Comparison of ENCODE assay signal across 8 mouse cellular contexts in genomic region chr4:155993606-155994005, GRCm38 (mm10). TPM values are rescaled to one million over a fixed set of nuclear protein-coding genes. Genes with fewer than 3 reads are reported as not detected.
A peak's percentile ranks its signal among the peaks of the same experiment; 100 is the strongest.
DNase-seq lines count a peak whose midpoint lies in the region; ATAC-seq and TF ChIP-seq lines count a peak whose summit lies in the region.

No protein-coding gene starts in this region.

- H3K4me2 ChIP-seq in heart, embryonic 12.5 days: peak overlapping the region; percentile 75
- H3K4me2 ChIP-seq in forebrain, postnatal 0 days (ENCODE audit: low read depth): peak overlapping the region; percentile 64
- H3K4me2 ChIP-seq in liver, postnatal 0 days (ENCODE audit: low read depth, low read length): peak overlapping the region; percentile 78

- TF ChIP-seq CTCF in ES-Bruce4 (IDR thresholded peaks at IDR 0.05; ENCODE audit: low read depth, low read length): no peak
- no peak for TF ChIP-seq CTCF in forebrain, postnatal 0 days (IDR thresholded peaks at IDR 0.05; ENCODE audit: low read depth)
- TF ChIP-seq CTCF in liver, postnatal 0 days (IDR thresholded peaks at IDR 0.05; ENCODE audit: low read depth): no peak

- peak overlapping the region; percentile 82 for H3K4me3 ChIP-seq in heart, embryonic 12.5 days
- peak overlapping the region; percentile 87 for H3K4me3 ChIP-seq in ES-Bruce4 (ENCODE audit: low read depth, low read length)
- H3K4me3 ChIP-seq in forebrain, postnatal 0 days (ENCODE audit: low read depth, low read length): peak overlapping the region; percentile 85
- H3K4me3 ChIP-seq in liver, postnatal 0 days (ENCODE audit: low read depth, low read length): peak overlapping the region; percentile 99

- WGBS in heart, embryonic 12.5 days: 5% methylated on average over 15 of the region's 15 CpGs
- 5% methylated on average over 15 of the region's 15 CpGs for WGBS in forebrain, postnatal 0 days
- 5% methylated on average over 15 of the region's 15 CpGs for WGBS in liver, postnatal 0 days (ENCODE audit: insufficient replicate concordance)

- no peak for TF ChIP-seq EP300 in ES-Bruce4 (IDR thresholded peaks at IDR 0.05; ENCODE audit: insufficient read depth, low read depth, low read length)
- no peak for TF ChIP-seq EP300 in liver, postnatal 0 days (IDR thresholded peaks at IDR 0.05; ENCODE audit: low read depth)

- peak overlapping the region; percentile 93 for H3K27ac ChIP-seq in heart, embryonic 12.5 days (ENCODE audit: poor library complexity, severe bottlenecking)
- H3K27ac ChIP-seq in ES-Bruce4 (ENCODE audit: insufficient read depth, low read length): peak overlapping the region; percentile 39
- H3K27ac ChIP-seq in forebrain, postnatal 0 days (ENCODE audit: low read depth, low read length): peak overlapping the region; percentile 89
- peak overlapping the region; percentile 93 for H3K27ac ChIP-seq in liver, postnatal 0 days (ENCODE audit: low read depth)

- no peaks in the 10 kb centered on the region for H3K27me3 ChIP-seq in heart, embryonic 12.5 days (replicated peaks)
- no peaks in the 10 kb centered on the region for H3K27me3 ChIP-seq in ES-Bruce4 (ENCODE audit: control insufficient read depth, insufficient read depth, low read length, poor library complexity, severe bottlenecking)
- H3K27me3 ChIP-seq in forebrain, postnatal 0 days (ENCODE audit: insufficient read depth, low read length): no peaks in the 10 kb centered on the region
- H3K27me3 ChIP-seq in liver, postnatal 0 days (ENCODE audit: insufficient read depth, low read length): no peaks in the 10 kb centered on the region

- H3K9me3 ChIP-seq in heart, embryonic 12.5 days (replicated peaks): no peaks in the 10 kb centered on the region
- H3K9me3 ChIP-seq in ES-Bruce4 (replicated peaks; ENCODE audit: control insufficient read depth, insufficient read depth, low read length, poor library complexity, severe bottlenecking): peaks cover 5% of the 10 kb centered on the region
- no peaks in the 10 kb centered on the region for H3K9me3 ChIP-seq in forebrain, postnatal 0 days (ENCODE audit: low read length)
- H3K9me3 ChIP-seq in liver, postnatal 0 days (ENCODE audit: low read length): no peaks in the 10 kb centered on the region

- H3K9ac ChIP-seq in heart, embryonic 12.5 days: peak overlapping the region; percentile 82
- H3K9ac ChIP-seq in ES-Bruce4 (ENCODE audit: low read depth, poor library complexity, severe bottlenecking): peak overlapping the region; percentile 77
- peak overlapping the region; percentile 79 for H3K9ac ChIP-seq in forebrain, postnatal 0 days
- peak overlapping the region; percentile 97 for H3K9ac ChIP-seq in liver, postnatal 0 days (replicated peaks)

- H3K36me3 ChIP-seq in heart, embryonic 12.5 days: peaks cover 38% of the 10 kb centered on the region
- peaks cover 15% of the 10 kb centered on the region for H3K36me3 ChIP-seq in ES-Bruce4 (ENCODE audit: control insufficient read depth, insufficient read depth, low read length, poor library complexity, severe bottlenecking)
- H3K36me3 ChIP-seq in forebrain, postnatal 0 days (ENCODE audit: insufficient read depth): peaks cover 25% of the 10 kb centered on the region
- peaks cover 21% of the 10 kb centered on the region for H3K36me3 ChIP-seq in liver, postnatal 0 days (replicated peaks; ENCODE audit: insufficient read depth, low read length)

- no peak for DNase-seq in heart, adult 11 months
- no peak for DNase-seq in forebrain, postnatal 0 days
- no peak for DNase-seq in liver, postnatal 0 days
- DNase-seq in spleen, adult 18-20 months: no peak
- no peak for DNase-seq in urinary bladder, postnatal 4 days (ENCODE audit: low spot score in 2 of 2)
- no peak for DNase-seq in layer of hippocampus, postnatal 25 days (ENCODE audit: extremely low spot score in 1 of 2, low spot score in 1 of 2)

- no peak for ATAC-seq in heart, embryonic 12.5 days (ENCODE audit: insufficient number of reproducible peaks, low FRiP score)
- ATAC-seq in forebrain, postnatal 0 days: no peak
- no peak for ATAC-seq in liver, postnatal 0 days

- no peak for TF ChIP-seq POLR2A in ES-Bruce4 (IDR thresholded peaks at IDR 0.05; ENCODE audit: insufficient read depth, low read length)

- H3K4me1 ChIP-seq in heart, embryonic 12.5 days (replicated peaks): peaks cover 22% of the 10 kb centered on the region
- no peaks in the 10 kb centered on the region for H3K4me1 ChIP-seq in ES-Bruce4 (ENCODE audit: control insufficient read depth, insufficient read depth, low read length)
- peaks cover 18% of the 10 kb centered on the region for H3K4me1 ChIP-seq in forebrain, postnatal 0 days (ENCODE audit: insufficient read depth)
- peaks cover 31% of the 10 kb centered on the region for H3K4me1 ChIP-seq in liver, postnatal 0 days (ENCODE audit: insufficient read depth)

RNA-seq across cellular contexts. Expression of gene Sdf4, which starts 0.9 kb away (rescaled TPM):
- polyA plus RNA-seq in heart, embryonic 12.5 days (2016; fragmentation: Nextera tagmentation; extraction: Ambion mirVana): 138 and 140 TPM in 2 replicates
- 82.8 and 88.9 TPM in 2 replicates for polyA plus RNA-seq in ES-Bruce4 (2011; ENCODE audit: insufficient read depth, insufficient read length, low read depth, missing spikeins)
- 123 and 126 TPM in 2 replicates for total RNA-seq in forebrain, postnatal 0 days (2014; rRNA removed)
- polyA plus RNA-seq in forebrain, postnatal 0 days (2015; fragmentation: Nextera tagmentation; extraction: Ambion mirVana): 115 and 117 TPM in 2 replicates
- polyA plus RNA-seq in liver, postnatal 0 days (2015; fragmentation: Nextera tagmentation; extraction: Ambion mirVana): 91.5 and 94.2 TPM in 2 replicates
- total RNA-seq in layer of hippocampus, postnatal 25 days (2021): 100 to 1,000 TPM; 180 to 193 TPM

RNA-seq across cellular contexts. Expression of gene B3galt6, which starts 1.2 kb away (rescaled TPM):
- 10.3 and 11.0 TPM in 2 replicates for polyA plus RNA-seq in heart, embryonic 12.5 days (2016; fragmentation: Nextera tagmentation; extraction: Ambion mirVana)
- polyA plus RNA-seq in ES-Bruce4 (2011; ENCODE audit: insufficient read depth, insufficient read length, low read depth, missing spikeins): 2.5 and 2.6 TPM in 2 replicates
- 39.5 and 43.9 TPM in 2 replicates for total RNA-seq in forebrain, postnatal 0 days (2014; rRNA removed)
- 19.4 and 28.6 TPM in 2 replicates for polyA plus RNA-seq in forebrain, postnatal 0 days (2015; fragmentation: Nextera tagmentation; extraction: Ambion mirVana)
- 3.5 and 4.7 TPM in 2 replicates for polyA plus RNA-seq in liver, postnatal 0 days (2015; fragmentation: Nextera tagmentation; extraction: Ambion mirVana)
- 10 to 100 TPM; 10.4 to 11.2 TPM for total RNA-seq in layer of hippocampus, postnatal 25 days (2021)

RNA-seq across cellular contexts. Expression of gene Tnfrsf4, which starts 20.0 kb away (rescaled TPM):
- 0.37 TPM in 1 of 2 replicates, not detected in the other for polyA plus RNA-seq in heart, embryonic 12.5 days (2016; fragmentation: Nextera tagmentation; extraction: Ambion mirVana)
- 2.4 and 2.9 TPM in 2 replicates for polyA plus RNA-seq in ES-Bruce4 (2011; ENCODE audit: insufficient read depth, insufficient read length, low read depth, missing spikeins)
- 0.48 and 1.3 TPM in 2 replicates for total RNA-seq in forebrain, postnatal 0 days (2014; rRNA removed)
- polyA plus RNA-seq in forebrain, postnatal 0 days (2015; fragmentation: Nextera tagmentation; extraction: Ambion mirVana): 0.40 and 0.49 TPM in 2 replicates
- polyA plus RNA-seq in liver, postnatal 0 days (2015; fragmentation: Nextera tagmentation; extraction: Ambion mirVana): 0.26 and 0.36 TPM in 2 replicates
- 1 to 10 TPM; 1.0 to 2.2 TPM for total RNA-seq in layer of hippocampus, postnatal 25 days (2021)

RNA-seq across cellular contexts. Expression of gene C1qtnf12, which starts 31.5 kb away (rescaled TPM):
- 21.1 and 23.8 TPM in 2 replicates for polyA plus RNA-seq in heart, embryonic 12.5 days (2016; fragmentation: Nextera tagmentation; extraction: Ambion mirVana)
- polyA plus RNA-seq in ES-Bruce4 (2011; ENCODE audit: insufficient read depth, insufficient read length, low read depth, missing spikeins): 18.8 and 19.1 TPM in 2 replicates
- total RNA-seq in forebrain, postnatal 0 days (2014; rRNA removed): 12.8 and 13.9 TPM in 2 replicates
- polyA plus RNA-seq in forebrain, postnatal 0 days (2015; fragmentation: Nextera tagmentation; extraction: Ambion mirVana): 10.3 and 11.1 TPM in 2 replicates
- 39.5 and 39.7 TPM in 2 replicates for polyA plus RNA-seq in liver, postnatal 0 days (2015; fragmentation: Nextera tagmentation; extraction: Ambion mirVana)
- 10 to 100 TPM; 16.7 to 17.7 TPM for total RNA-seq in layer of hippocampus, postnatal 25 days (2021)

RNA-seq across cellular contexts. Expression of gene Tnfrsf18, which starts 32.4 kb away (rescaled TPM):
- 1.9 and 2.1 TPM in 2 replicates for polyA plus RNA-seq in heart, embryonic 12.5 days (2016; fragmentation: Nextera tagmentation; extraction: Ambion mirVana)
- not detected in 2 replicates for polyA plus RNA-seq in ES-Bruce4 (2011; ENCODE audit: insufficient read depth, insufficient read length, low read depth, missing spikeins)
- total RNA-seq in forebrain, postnatal 0 days (2014; rRNA removed): 1.5 TPM in 1 of 2 replicates, not detected in the other
- polyA plus RNA-seq in forebrain, postnatal 0 days (2015; fragmentation: Nextera tagmentation; extraction: Ambion mirVana): 0.67 and 1.2 TPM in 2 replicates
- polyA plus RNA-seq in liver, postnatal 0 days (2015; fragmentation: Nextera tagmentation; extraction: Ambion mirVana): 0.78 and 1.2 TPM in 2 replicates
- not detected for total RNA-seq in layer of hippocampus, postnatal 25 days (2021)

Comparison
In these comparisons a context has a peak if more than half of its experiments do, and no peak if none do; other contexts are left out.
1. H3K27ac ChIP-seq: peak in every context shown above with its lines; median percentile 93 in heart, embryonic 12.5 days; 93 in liver, postnatal 0 days; 89 in forebrain, postnatal 0 days; 39 in ES-Bruce4.